Mouse (Mus musculus) retina, postnatal 7 days (tissue): ENCODE measurements around the gene Hormad2.
A peak's percentile ranks its signal among the peaks of the same experiment; 100 is the strongest.

Source experiments
- DNase-seq: peaks from one replicate; pipeline ENCODE4 v3.0.0-alpha.2; 2012; ENCODE audit warnings: low read depth, low spot score

Hormad2 gene

GRCm38 (mm10) chr11:4446195-4446868 is 5.4 kb upstream of the Hormad2 start:
- no peak for DNase-seq

- DNase-seq = no peak
Measured at GRCm38 (mm10) chr11:4442280-4442679, 1.4 kb upstream of the Hormad2 start.

GRCm38 (mm10) chr11:4438211-4438610 is 2.7 kb downstream of the Hormad2 start:
- DNase-seq = no peak

GRCm38 (mm10) chr11:4437318-4437717 is 3.6 kb downstream of the Hormad2 start:
- DNase-seq = no peak

GRCm38 (mm10) chr11:4436631-4437030 is 4.3 kb downstream of the Hormad2 start:
- peak; percentile 19 for DNase-seq

- no peak for DNase-seq
Measured at GRCm38 (mm10) chr11:4434461-4434860, 6.4 kb downstream of the Hormad2 start.

- DNase-seq = no peak
Measured at GRCm38 (mm10) chr11:4423818-4424217, 17.1 kb downstream of the Hormad2 start.

GRCm38 (mm10) chr11:4422494-4423425 is 18.1 kb downstream of the Hormad2 start:
- no peak for DNase-seq

GRCm38 (mm10) chr11:4421933-4422488 is 18.9 kb downstream of the Hormad2 start:
- DNase-seq = no peak

- DNase-seq = no peak
Measured at GRCm38 (mm10) chr11:4417986-4418385, 22.9 kb downstream of the Hormad2 start.

GRCm38 (mm10) chr11:4412294-4412693 is 28.6 kb downstream of the Hormad2 start:
- no peak for DNase-seq

GRCm38 (mm10) chr11:4404277-4404676 is 36.6 kb downstream of the Hormad2 start:
- no peak for DNase-seq

- no peak for DNase-seq
Measured at GRCm38 (mm10) chr11:4403381-4403780, 37.5 kb downstream of the Hormad2 start.

GRCm38 (mm10) chr11:4401251-4401650 is 39.7 kb downstream of the Hormad2 start:
- DNase-seq = no peak

- DNase-seq = no peak
Measured at GRCm38 (mm10) chr11:4394226-4394625, 46.7 kb downstream of the Hormad2 start.

GRCm38 (mm10) chr11:4388018-4388417 is 52.9 kb downstream of the Hormad2 start:
- DNase-seq = no peak

- DNase-seq = no peak
Measured at GRCm38 (mm10) chr11:4382321-4382720, 58.6 kb downstream of the Hormad2 start.

GRCm38 (mm10) chr11:4379857-4380256 is 61.0 kb downstream of the Hormad2 start:
- no peak for DNase-seq

GRCm38 (mm10) chr11:4366389-4366788 is 74.5 kb downstream of the Hormad2 start:
- no peak for DNase-seq

- DNase-seq = no peak
Measured at GRCm38 (mm10) chr11:4355430-4355829, 85.5 kb downstream of the Hormad2 start.

- no peak for DNase-seq
Measured at GRCm38 (mm10) chr11:4352637-4353036, 88.3 kb downstream of the Hormad2 start.

GRCm38 (mm10) chr11:4343926-4344325 is 97.0 kb downstream of the Hormad2 start:
- no peak for DNase-seq
